Mouse (Mus musculus): ENCODE data around the gene Mybphl.

DNA sequence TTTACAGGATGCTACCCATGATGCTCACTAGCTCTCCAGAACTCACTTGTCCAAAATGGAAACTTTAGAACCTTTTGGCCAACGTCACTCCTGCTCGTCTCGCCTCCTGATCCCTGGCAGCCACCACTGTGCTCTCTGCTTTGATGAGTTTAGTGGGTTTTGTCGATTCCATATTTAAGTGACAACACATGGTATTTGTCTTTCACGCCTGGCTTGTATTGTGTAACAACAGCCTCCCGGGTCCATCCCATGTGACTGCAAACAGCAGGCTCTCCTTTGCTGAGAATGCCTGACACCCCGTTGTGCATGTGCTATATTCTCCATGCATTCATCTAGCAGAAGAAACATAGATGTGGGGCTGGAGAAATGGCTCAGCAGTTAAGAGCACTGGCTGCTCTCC lies 22.5 kb upstream of the Mybphl start:
- TF ChIP-seq CTCF (IDR thresholded peaks at IDR 0.05; ENCODE audit: insufficient read depth, low read length) (no peak), POLR2A (IDR thresholded peaks at IDR 0.05; ENCODE audit: borderline replicate concordance, extremely low read depth, low read depth, low read length) (no peak)
